Mouse (Mus musculus): ENCODE measurements around the gene Myrfl. TPM values are rescaled to one million over a fixed set of nuclear protein-coding genes. Genes with fewer than 3 reads are reported as not detected.

Myrfl gene
- polyA plus RNA-seq, 1 experiment, result not detected

DNA sequence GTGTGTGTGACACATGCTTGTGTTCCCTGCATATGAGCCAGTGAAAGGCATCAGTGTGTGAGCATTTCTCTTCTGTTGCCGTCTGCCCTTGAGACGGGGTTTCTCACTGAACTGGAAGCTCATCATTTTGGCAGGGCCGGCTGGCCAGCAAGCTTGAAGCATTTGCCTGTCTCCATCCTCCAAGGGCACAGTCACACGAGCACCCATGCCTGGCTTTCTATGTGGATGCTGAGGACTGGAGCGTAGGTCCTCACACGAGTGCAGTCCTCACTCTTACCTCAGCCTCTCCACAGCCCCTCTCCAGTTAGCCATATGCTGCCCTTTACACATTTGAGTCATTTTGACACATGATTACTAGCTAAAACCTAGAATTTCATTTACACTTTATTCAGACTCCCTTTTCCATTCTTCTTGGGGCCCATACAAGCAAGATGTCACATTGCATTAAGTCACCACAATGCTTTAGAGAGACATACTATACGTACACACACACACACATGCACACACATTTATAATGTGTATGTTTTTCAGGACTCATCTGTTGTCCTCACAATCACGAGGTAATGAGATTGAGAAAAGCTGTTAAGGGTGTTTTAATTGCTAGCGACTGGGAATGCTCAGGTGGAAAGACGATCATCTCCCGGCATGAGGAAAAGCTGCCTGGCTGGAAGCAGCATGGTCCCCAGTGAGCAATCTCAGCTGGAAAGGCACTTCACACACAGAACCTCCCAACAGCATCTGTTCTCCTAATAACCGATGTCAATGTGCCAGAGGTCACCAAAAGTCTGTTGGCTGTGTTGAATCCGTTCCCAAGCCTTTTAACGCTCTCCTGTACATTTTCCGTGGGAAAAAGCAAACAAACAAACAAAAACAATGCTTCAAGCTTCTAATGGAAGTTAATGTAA, 122.6 kb downstream of the Myrfl start:
- TF ChIP-seq POLR2A (IDR thresholded peaks at IDR 0.05; ENCODE audit: borderline replicate concordance, extremely low read depth, low read depth, low read length) (no peak), CTCF (IDR thresholded peaks at IDR 0.05; ENCODE audit: insufficient read depth, low read length) (no peak)
- no peak for DNase-seq
- H3K4me3 ChIP-seq (replicated peaks; ENCODE audit: extremely low read depth, low read depth, low read length), result no peak overlapping the region
- 69% methylated on average over 15 of the region's 15 CpGs for WGBS
- H3K4me1 ChIP-seq (ENCODE audit: control insufficient read depth, insufficient read depth, low read length), result no peaks in the 10 kb centered on the region

DNA sequence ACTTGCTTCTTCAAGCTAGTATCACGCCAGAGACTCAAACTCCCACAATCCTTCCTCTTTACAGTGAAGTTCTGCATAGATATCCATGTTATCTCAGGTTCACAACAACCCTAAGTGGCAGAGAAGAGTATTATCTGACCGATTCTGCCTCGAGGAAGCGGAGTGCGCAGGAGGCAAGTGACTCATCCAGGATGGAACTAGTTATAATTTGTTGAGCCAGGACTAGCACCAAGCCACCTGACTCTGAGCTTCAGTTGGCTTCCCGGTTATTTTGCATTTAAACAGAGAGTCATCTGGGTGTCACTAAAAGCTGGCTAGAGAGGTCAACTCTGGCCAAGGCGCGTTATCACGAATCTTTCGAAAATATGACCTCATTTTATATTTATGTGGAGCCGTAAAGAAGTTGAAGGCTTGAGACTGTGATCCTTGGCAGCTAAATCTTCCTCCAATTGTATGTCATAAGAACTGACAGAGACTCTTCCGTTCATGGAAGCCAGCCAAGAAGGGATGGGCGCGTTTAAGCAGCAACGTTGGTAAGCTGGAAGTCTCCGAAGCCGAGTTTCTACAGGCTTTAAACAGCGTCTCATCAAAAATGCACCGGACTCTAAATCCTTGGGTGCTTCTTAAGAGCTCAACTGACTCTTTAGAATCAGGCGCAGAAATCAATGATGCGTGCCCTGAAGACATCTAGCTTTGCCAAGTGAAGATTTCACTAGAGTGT, 125.3 kb downstream of the Myrfl start:
- TF ChIP-seq POLR2A (IDR thresholded peaks at IDR 0.05; ENCODE audit: borderline replicate concordance, extremely low read depth, low read depth, low read length) (no peak), CTCF (IDR thresholded peaks at IDR 0.05; ENCODE audit: insufficient read depth, low read length) (no peak)
- H3K4me3 ChIP-seq (replicated peaks; ENCODE audit: extremely low read depth, low read depth, low read length), result no peak overlapping the region
- WGBS, result 42% methylated on average over 21 of the region's 21 CpGs
- H3K4me1 ChIP-seq (ENCODE audit: control insufficient read depth, insufficient read depth, low read length), result no peaks in the 10 kb centered on the region
- peak; percentile 12 for DNase-seq

DNA sequence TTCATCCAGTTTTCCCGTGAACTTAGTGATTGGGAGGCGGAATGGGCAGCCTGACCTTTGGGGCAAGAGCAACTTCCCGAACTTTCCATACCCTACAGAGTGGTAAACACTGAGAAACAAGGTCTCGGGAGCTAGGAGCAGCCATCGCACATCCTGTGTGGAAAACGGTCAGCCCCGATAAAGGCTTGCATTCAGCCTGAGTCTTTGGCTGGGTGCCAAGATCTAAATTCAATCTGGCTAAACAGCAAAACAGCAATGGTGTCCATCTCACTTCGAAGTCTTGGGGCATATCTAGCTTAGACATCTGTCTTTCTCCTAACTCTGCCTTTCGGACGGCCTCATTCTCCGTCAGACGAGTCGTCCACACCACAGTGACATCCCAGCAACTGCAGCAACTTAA, 128.1 kb downstream of the Myrfl start:
- DNase-seq, result no peak
- Histone ChIP-seq H3K4me3 (replicated peaks; ENCODE audit: extremely low read depth, low read depth, low read length) (no peak overlapping the region), H3K4me1 (ENCODE audit: control insufficient read depth, insufficient read depth, low read length) (no peaks in the 10 kb centered on the region)
- WGBS, result 33% methylated on average over 13 of the region's 13 CpGs
- TF ChIP-seq CTCF (IDR thresholded peaks at IDR 0.05; ENCODE audit: insufficient read depth, low read length) (no peak), POLR2A (IDR thresholded peaks at IDR 0.05; ENCODE audit: borderline replicate concordance, extremely low read depth, low read depth, low read length) (no peak)

DNA sequence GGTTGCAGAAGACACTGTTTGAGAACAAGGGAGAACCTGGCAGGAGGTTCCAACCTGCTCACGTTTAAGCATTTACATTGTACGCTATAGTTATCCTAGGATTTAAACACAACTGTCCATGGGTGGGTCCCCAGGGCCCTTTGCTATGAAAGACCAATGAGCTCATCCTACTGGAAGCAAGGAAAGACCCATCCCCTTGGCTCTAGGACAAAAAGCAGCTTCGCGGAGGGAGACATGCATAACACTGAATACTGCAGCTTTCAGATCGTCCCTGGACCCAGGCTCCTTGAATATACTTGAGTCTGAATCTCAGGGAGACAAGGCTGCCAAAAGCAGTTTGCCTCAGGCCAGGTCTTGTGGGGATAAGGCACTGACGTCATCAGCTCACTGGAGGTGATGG, 130.2 kb downstream of the Myrfl start:
- no peak for DNase-seq
- no peak overlapping the region for H3K4me3 ChIP-seq (replicated peaks; ENCODE audit: extremely low read depth, low read depth, low read length)
- no peaks in the 10 kb centered on the region for H3K4me1 ChIP-seq (ENCODE audit: control insufficient read depth, insufficient read depth, low read length)
- WGBS, result 73% methylated on average over 6 of the region's 6 CpGs
- TF ChIP-seq CTCF (IDR thresholded peaks at IDR 0.05; ENCODE audit: insufficient read depth, low read length) (no peak), POLR2A (IDR thresholded peaks at IDR 0.05; ENCODE audit: borderline replicate concordance, extremely low read depth, low read depth, low read length) (no peak)

DNA sequence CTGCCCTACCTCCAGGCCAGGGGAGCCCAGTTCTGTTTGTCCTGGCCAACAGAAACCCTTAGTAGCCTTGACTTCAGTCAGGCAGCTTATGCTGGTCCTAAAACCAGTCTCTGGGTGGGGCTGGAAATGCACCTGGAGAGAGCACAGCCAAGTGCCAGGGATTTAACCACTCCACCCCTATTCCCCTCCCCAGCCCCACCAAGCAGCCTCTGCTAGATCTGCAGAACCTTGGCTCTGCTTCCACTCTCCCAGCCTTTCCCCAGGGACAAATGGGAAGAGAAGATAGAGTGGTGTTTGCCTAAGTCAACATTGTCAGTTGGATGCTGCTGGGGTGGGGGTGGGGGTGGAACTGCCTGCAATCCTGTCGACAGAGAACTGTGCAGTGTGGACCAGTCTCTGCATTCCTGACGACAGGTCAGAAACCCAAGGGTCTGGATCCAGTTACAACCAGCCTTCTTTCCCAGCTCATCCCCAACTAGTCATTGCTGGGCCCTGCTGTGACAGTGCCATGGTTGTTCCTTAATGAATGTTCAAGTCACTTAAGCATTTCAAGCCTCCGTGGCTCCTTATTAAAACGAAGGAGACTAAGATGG, 135.1 kb downstream of the Myrfl start:
- 50% methylated on average over 4 of the region's 4 CpGs for WGBS
- Histone ChIP-seq H3K4me1 (ENCODE audit: control insufficient read depth, insufficient read depth, low read length) (no peaks in the 10 kb centered on the region), H3K4me3 (replicated peaks; ENCODE audit: extremely low read depth, low read depth, low read length) (no peak overlapping the region)
- TF ChIP-seq POLR2A (IDR thresholded peaks at IDR 0.05; ENCODE audit: borderline replicate concordance, extremely low read depth, low read depth, low read length) (no peak), CTCF (IDR thresholded peaks at IDR 0.05; ENCODE audit: insufficient read depth, low read length) (no peak)
- no peak for DNase-seq

DNA sequence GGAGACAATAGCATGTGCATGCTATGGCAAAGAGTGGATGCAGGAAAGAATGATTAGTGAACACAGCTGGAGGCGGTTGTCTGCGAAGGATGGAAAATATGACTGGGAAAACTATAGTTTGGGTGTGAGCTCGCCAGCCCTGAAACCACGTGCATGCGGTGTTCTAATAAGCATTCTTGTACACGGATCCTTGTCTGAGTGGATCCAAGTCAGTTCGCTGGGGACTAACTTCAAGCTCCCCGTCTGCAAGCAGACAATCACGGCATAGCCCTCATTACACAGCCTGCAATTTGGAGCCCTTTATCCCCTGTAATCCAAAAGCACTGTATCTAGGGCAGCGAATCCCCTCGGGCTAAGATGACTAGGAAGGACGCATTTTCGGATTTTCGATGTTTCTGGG, 136.2 kb downstream of the Myrfl start:
- H3K4me3 ChIP-seq (replicated peaks; ENCODE audit: extremely low read depth, low read depth, low read length), result no peak overlapping the region
- no peak for TF ChIP-seq CTCF (IDR thresholded peaks at IDR 0.05; ENCODE audit: insufficient read depth, low read length)
- TF ChIP-seq POLR2A (IDR thresholded peaks at IDR 0.05; ENCODE audit: borderline replicate concordance, extremely low read depth, low read depth, low read length), result no peak
- DNase-seq, result no peak
- no peaks in the 10 kb centered on the region for H3K4me1 ChIP-seq (ENCODE audit: control insufficient read depth, insufficient read depth, low read length)
- 85% methylated on average over 14 of the region's 14 CpGs for WGBS

DNA sequence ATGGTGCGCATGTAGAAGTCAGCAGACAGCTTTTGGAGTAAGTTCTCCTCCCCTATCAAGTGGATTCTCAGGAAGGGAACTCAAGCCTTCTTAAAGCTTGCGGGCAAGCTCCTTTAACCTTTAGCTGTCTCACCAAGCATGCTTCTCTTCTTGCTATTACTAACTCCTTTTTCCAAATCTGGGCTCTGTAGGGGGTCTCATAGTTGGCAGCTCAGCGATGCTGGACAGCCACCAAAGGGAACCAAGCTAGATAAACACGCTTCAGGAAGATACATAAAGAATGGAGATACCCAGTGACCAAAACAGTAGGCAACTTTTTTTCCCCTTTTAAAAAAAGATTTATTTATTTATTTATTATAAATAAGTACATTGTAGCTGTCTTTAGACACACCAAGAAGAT, 136.9 kb downstream of the Myrfl start:
- H3K4me3 ChIP-seq (replicated peaks; ENCODE audit: extremely low read depth, low read depth, low read length), result no peak overlapping the region

DNA sequence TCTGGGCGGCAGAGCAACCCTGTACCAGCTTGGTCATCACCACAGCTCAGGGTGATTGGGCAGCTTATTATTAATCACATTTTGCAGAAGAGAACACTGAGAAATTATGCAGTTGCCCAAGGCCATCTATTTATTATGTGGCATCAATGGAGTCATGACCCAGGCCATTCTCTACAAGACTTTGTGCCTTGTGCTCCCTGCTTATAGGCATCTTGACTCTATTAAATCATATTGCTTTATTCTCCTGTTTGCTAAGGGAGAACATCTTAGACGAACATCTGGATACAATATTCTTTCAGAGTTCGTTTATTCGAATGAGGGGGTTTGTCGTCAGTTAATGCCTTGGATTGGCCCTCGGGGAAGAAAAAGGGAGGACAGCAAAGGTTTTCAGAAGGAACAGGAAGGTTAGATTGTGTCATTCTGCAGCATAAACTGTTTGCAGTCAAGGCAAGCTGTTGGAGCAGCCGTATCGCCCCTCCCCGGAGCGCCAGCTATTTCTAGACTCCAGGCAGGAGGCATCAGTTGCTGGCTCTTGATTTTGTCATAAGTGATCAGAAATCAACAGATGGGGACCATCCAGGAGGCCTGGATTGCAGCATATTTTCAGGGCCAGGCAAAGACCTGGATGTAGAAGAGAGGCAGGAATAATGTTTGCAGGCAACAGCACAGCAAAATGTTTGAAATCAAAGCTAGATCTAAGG, 140.7 kb downstream of the Myrfl start:
- Histone ChIP-seq H3K4me3 (replicated peaks; ENCODE audit: extremely low read depth, low read depth, low read length) (no peak overlapping the region), H3K4me1 (ENCODE audit: control insufficient read depth, insufficient read depth, low read length) (0 out of 2 replicates have a peak, but pooled peaks cover 3% of the 10 kb centered on the region)
- TF ChIP-seq CTCF (IDR thresholded peaks at IDR 0.05; ENCODE audit: insufficient read depth, low read length) (no peak), POLR2A (IDR thresholded peaks at IDR 0.05; ENCODE audit: borderline replicate concordance, extremely low read depth, low read depth, low read length) (no peak)
- 64% methylated on average over 10 of the region's 10 CpGs for WGBS
- no peak for DNase-seq

More for the DNA sequence above, 136.9 kb downstream of the Myrfl start:
- DNase-seq, result no peak
- H3K4me1 ChIP-seq (ENCODE audit: control insufficient read depth, insufficient read depth, low read length), result no peaks in the 10 kb centered on the region
- whole genome bisulfite sequencing, result 78% methylated on average over 4 of the region's 4 CpGs
- TF ChIP-seq POLR2A (IDR thresholded peaks at IDR 0.05; ENCODE audit: borderline replicate concordance, extremely low read depth, low read depth, low read length) (no peak), CTCF (IDR thresholded peaks at IDR 0.05; ENCODE audit: insufficient read depth, low read length) (no peak)

DNA sequence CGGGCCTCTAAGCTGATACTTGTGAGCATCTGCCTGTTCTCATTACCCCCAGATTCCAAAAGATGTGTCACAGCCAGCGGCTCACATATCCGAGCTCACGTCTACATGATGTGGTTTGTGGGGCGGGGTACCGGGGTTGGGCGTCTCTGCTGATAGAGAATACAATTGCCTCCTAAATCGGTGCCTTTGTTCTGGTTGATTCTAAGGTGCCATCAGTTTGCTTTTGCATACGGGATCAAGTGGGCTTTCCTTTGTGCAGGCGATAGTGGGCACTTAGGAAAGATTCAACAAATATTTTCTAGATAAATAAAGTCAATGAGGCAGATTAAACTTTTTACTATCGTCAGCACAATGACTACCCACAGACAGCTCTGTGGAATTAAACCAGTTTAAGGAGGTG, 141.8 kb downstream of the Myrfl start:
- Histone ChIP-seq H3K4me3 (replicated peaks; ENCODE audit: extremely low read depth, low read depth, low read length) (no peak overlapping the region), H3K4me1 (ENCODE audit: control insufficient read depth, insufficient read depth, low read length) (peaks cover 6% of the 10 kb centered on the region; the same call in 1 of the 2 replicates)
- no peak for DNase-seq
- WGBS, result 87% methylated on average over 11 of the region's 11 CpGs
- TF ChIP-seq POLR2A (IDR thresholded peaks at IDR 0.05; ENCODE audit: borderline replicate concordance, extremely low read depth, low read depth, low read length) (no peak), CTCF (IDR thresholded peaks at IDR 0.05; ENCODE audit: insufficient read depth, low read length) (no peak)

Measured in lung, adult 2 months (tissue).